Mouse (Mus musculus) layer of hippocampus, adult 2 months (tissue): ENCODE results near the gene Ccdc162. TPM values are rescaled to one million over a fixed set of nuclear protein-coding genes. Genes with fewer than 3 reads are reported as not detected.

Experiments
- DNase-seq, 2 experiments: peaks; one replicate each; pipeline ENCODE4 v3.0.0; 2022; ENCODE audit warnings: low spot score in 2 of 2
- H3K27ac ChIP-seq: fragments of 200-600 bp; 2 replicates; pipeline ENCODE4 v1.8.1; 2022
- H3K4me3 ChIP-seq: fragments of 200-600 bp; 2 replicates; pipeline ENCODE4 v1.8.1; 2022; ENCODE audit warnings: mild to moderate bottlenecking
- CTCF ChIP-seq: fragments of 200-600 bp; conservative IDR thresholded peaks from 2 replicates; pipeline ENCODE4 v1.8.1; 2022; ENCODE audit warnings: antibody characterized with exemption, mild to moderate bottlenecking, moderate library complexity
- total RNA-seq, 2 experiments: library from RNA; stranded (reverse); gene quantifications; 2 replicates each; pipeline ENCODE4 v1.2.3; 2021

Ccdc162 gene
- total RNA-seq, 2 experiments from 2014 or later, result 0.91 to 1.6 TPM

DNA sequence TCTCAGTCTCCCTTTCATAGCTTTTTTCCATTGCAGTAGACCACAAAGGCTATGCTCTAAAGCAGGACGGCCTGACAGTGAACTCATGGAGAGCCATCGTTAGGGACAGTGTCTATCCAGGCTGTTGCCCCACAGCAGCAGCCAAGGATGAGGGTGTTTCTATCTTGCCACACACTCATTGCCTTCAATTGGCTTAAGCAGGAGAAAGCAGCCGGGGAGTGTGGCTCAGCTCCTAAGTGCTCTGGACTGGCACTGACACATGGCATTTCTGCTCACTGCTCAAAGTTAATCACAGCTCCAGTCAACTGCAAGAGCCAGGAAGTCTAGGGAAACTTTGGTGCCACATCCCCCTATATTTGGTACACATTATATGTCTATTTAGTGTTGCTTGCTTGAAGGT is 64.9 kb downstream of the Ccdc162 start:
- no peak for DNase-seq
- no peak overlapping the region for H3K27ac ChIP-seq
- no peak for TF ChIP-seq CTCF
- H3K4me3 ChIP-seq, result no peak overlapping the region

GRCm38 (mm10) chr10:41649186-41649585 is 67.2 kb downstream of the Ccdc162 start:
- no peak for TF ChIP-seq CTCF
- H3K4me3 ChIP-seq, result no peak overlapping the region
- DNase-seq, result no peak
- H3K27ac ChIP-seq, result no peak overlapping the region

GRCm38 (mm10) chr10:41638776-41639175 is 77.7 kb downstream of the Ccdc162 start:
- no peak for TF ChIP-seq CTCF
- Histone ChIP-seq H3K4me3 (no peak overlapping the region), H3K27ac (no peak overlapping the region)
- DNase-seq, result no peak

GRCm38 (mm10) chr10:41635276-41636033 is 81.0 kb downstream of the Ccdc162 start:
- no peak for DNase-seq
- Histone ChIP-seq H3K27ac (no peak overlapping the region), H3K4me3 (no peak overlapping the region)
- TF ChIP-seq CTCF, result no peak

- no peak for TF ChIP-seq CTCF
- DNase-seq, result no peak
- Histone ChIP-seq H3K4me3 (no peak overlapping the region), H3K27ac (no peak overlapping the region)
Observed at GRCm38 (mm10) chr10:41633801-41634200, 82.6 kb downstream of the Ccdc162 start.

DNA sequence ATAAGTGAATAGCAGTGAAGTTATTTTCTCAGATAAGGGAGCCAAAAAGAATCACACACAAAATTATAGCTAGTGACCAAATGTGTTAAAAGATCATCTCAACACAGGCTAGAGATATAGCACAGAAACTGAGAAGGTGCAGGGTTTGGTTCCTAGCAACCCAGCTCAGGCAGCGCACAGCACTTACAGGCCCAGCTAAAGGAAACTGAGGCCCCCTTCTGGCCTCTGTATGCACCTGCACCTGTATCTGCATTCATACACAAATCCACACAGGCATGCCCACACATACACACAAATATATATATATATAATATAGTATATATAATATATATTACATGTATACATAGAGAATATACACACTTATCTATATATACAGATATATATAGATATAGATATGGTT is 84.4 kb downstream of the Ccdc162 start:
- DNase-seq, result no peak
- no peak overlapping the region for H3K4me3 ChIP-seq
- TF ChIP-seq CTCF, result peak; percentile 16
- no peak overlapping the region for H3K27ac ChIP-seq

DNA sequence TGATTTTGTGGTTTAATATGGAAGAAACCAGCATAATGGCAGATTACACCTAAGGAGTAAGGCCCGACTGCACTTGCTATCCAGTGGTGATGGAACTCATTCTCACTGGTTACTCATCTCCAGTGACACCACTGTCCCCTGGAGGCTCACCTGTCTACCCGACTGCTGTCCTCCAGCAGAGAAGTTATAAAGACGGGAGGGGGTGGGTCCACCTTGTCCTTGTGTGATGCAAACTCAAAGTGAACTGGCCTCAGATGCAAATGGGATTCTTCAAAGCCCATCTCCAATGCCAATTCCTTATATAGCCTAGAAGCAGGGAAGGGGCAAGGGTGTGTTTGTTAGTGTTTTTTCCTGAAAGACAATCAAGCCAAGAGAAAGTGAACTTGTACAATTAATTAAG is 89.4 kb downstream of the Ccdc162 start:
- no peak for DNase-seq
- TF ChIP-seq CTCF, result no peak
- H3K27ac ChIP-seq, result no peak overlapping the region
- no peak overlapping the region for H3K4me3 ChIP-seq

DNA sequence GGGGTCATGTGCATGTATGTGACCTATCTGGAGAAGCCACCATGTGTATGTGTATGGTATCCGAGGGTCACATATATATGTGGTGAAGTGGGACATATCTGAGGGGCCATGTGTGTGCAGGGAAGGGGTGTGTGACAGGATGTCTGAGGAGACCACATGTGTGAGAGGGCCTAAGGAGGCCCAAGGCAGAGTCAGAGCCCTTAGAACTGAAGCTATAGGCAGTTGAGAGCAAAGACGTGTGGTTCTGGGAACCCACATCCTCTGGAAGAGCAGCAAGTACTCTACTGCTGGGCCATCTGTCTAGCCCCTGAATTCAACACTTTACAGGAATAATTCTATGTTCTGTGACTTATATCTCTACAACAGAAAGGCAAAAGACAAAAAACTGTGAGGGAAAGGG is 96.4 kb downstream of the Ccdc162 start:
- TF ChIP-seq CTCF, result no peak
- no peak overlapping the region for H3K4me3 ChIP-seq
- H3K27ac ChIP-seq, result no peak overlapping the region
- no peak for DNase-seq

DNA sequence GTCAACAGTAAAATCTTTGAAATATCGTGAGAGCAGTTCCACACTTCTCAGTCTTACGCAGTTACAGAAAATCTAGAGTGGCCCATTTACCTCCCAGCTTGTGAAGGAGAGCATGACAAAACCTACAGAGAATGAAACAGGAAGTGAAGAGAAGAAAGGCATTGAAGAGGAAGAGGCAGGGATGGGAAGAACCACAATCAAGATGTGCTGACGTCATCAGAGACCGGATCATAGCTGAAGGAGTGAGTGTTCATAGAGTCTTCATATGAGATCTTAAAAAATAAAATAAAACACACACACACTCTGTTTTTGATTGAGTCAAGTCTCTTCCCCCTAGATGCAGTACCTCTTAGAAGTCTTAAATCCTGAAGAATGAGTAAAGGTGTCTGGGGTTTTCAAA is 100.9 kb downstream of the Ccdc162 start:
- DNase-seq, result no peak
- TF ChIP-seq CTCF, result no peak
- no peak overlapping the region for H3K4me3 ChIP-seq

GRCm38 (mm10) chr10:41611941-41612340 is 104.5 kb downstream of the Ccdc162 start:
- H3K4me3 ChIP-seq, result no peak overlapping the region
- no peak for DNase-seq
- H3K27ac ChIP-seq, result no peak overlapping the region
- TF ChIP-seq CTCF, result no peak

More for the DNA sequence above, 100.9 kb downstream of the Ccdc162 start:
- H3K27ac ChIP-seq, result no peak overlapping the region

DNA sequence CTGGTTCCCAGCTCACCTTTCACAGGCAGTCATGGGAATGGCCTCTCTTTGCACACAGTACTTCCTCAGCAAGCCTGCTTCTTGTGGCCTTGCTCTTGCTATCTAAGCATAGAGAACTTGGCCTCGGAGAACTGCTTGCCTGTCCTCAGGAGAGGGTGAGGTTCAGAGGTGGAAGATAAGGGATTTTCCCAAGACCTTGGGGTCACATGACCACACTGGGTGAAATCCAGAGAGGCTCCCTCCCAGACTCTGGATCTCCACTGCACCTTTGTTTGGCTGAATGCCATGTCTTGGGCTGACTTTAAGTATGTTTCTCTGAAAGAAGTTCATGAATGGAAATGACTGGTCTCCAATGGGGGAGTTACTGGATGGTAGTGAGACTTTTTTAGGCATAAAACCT is 107.0 kb downstream of the Ccdc162 start:
- H3K4me3 ChIP-seq, result no peak overlapping the region
- no peak for TF ChIP-seq CTCF

DNA sequence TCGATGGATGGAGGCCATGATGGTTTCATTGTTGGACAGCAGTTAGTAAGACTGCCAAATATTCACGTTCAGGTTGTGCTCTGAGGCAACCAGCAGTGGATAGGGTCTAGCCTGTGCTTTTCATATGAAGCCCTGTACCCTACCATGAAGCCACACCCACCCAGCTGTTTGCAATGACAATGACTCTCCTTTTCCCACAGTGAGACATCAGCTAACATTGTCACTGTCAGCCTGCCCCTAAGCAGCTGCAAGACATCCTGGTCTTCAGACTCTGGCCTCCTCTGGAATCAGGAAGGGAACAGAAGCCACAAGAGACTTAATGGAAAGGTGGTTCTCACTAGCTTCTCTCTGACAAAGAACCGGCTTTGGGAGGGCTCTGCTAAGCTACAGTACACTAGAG is 107.9 kb downstream of the Ccdc162 start:
- DNase-seq, result no peak
- no peak for TF ChIP-seq CTCF

More for the DNA sequence above, 107.0 kb downstream of the Ccdc162 start:
- no peak for DNase-seq
- no peak overlapping the region for H3K27ac ChIP-seq

DNA sequence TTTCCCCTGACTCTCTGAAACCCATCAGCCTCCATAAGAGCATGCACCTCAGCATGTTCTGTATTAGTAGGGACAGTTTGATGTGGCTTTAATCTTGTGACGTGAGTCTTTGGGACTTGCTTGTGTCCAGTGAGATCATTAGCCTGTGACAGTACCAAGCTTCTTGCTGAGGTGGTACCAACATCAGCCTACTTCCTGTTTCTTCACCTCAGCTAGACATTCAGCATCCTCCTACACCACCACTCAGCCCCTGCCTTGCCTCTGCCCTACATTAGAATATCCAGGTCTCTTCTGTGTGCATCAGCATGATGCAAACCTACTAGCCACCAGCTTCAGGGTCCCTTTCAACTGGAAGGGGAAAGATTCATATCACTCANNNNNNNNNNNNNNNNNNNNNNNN is 113.8 kb downstream of the Ccdc162 start:
- H3K4me3 ChIP-seq, result no peak overlapping the region
- no peak for TF ChIP-seq CTCF
- no peak overlapping the region for H3K27ac ChIP-seq
- DNase-seq, result no peak

More for the DNA sequence above, 107.9 kb downstream of the Ccdc162 start:
- Histone ChIP-seq H3K4me3 (no peak overlapping the region), H3K27ac (no peak overlapping the region)

- no peak overlapping the region for H3K27ac ChIP-seq
- DNase-seq, result no peak
- no peak overlapping the region for H3K4me3 ChIP-seq
- TF ChIP-seq CTCF, result no peak
Observed at GRCm38 (mm10) chr10:41601898-41602545, 114.4 kb downstream of the Ccdc162 start.
